Mouse (Mus musculus): ENCODE data around the gene Tgfa. TPM values are rescaled to one million over a fixed set of nuclear protein-coding genes. Genes with fewer than 3 reads are reported as not detected.

The Tgfa gene
- polyA plus RNA-seq, 1 experiment: 16.1 TPM

DNA sequence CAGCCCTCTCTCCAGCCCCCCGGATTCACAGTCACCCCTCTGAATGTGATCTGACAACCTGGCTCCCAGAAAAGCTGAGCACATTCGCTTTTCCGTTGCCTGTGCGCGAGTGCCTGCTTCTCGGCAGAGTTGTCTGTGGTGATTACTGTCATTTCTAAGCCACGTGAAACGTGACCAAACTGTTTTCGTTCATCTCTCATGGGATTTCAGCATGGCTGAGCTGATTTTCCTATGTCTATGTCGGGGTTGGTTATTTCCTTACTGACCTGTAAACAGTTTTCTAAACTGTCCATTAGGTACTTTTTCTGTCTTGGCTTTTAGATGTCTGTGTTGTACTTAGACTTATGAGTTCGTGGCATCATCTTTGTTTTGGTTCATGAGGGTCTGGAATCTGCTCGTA is 12.0 kb downstream of the Tgfa start:
- Histone ChIP-seq H3K4me3 (replicated peaks; ENCODE audit: insufficient read depth, low read depth, low read length) (no peak overlapping the region), H3K27me3 (ENCODE audit: control insufficient read depth, insufficient read depth, low read length) (no peaks in the 10 kb centered on the region), H3K27ac (ENCODE audit: insufficient read depth, low read length) (no peak overlapping the region), H3K4me1 (ENCODE audit: control insufficient read depth, insufficient read depth, low read length) (peaks cover 3% of the 10 kb centered on the region)
- no peak for DNase-seq
- TF ChIP-seq CTCF (IDR thresholded peaks at IDR 0.05; ENCODE audit: borderline replicate concordance, insufficient read depth, low read depth, low read length) (no peak), POLR2A (IDR thresholded peaks at IDR 0.05; ENCODE audit: borderline replicate concordance, insufficient read depth, low read length) (no peak)
- WGBS: 61% methylated on average over 12 of the region's 12 CpGs

DNA sequence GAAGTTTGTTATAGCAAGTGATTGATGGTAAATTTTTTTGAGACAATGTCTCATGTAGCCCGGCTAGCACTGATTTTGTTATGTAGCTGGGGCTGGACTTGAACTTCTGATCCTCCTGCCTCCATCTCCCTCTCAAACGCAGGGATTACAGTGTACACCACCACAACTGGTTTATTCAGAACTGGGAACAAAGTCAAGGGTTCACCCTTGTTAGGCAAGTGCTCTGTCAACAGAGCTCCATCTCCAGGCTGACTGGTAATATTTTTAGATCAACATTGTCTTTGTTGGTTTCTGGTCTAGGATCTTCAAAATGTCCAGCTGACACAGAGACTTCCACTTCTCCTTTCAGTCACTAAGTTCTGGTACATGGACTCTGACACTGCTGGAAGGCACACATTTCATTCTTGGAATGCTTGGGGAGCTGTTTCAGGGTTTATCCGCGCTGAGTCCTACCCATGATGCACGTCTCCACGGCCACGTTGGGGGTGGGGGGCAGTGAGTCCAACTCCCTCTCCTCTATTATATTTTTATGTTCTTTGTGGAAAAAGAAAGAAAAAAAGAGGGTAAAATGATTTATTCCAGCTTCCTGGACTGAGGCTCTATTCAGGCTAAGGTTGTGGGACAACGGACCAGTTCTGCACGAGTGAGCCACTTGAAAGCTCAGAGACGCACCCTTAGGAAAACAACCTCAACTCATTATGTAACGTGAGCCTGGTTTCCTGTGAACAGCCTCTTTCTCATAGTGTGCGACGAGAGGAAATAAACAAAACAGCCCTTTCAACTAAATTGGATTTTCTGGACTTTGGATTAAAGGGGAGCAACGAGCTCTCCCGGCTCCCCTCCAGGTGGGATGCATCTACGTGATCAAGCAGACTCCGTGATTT is 14.4 kb downstream of the Tgfa start:
- Histone ChIP-seq H3K27ac (ENCODE audit: insufficient read depth, low read length) (no peak overlapping the region), H3K4me1 (ENCODE audit: control insufficient read depth, insufficient read depth, low read length) (peaks cover 3% of the 10 kb centered on the region), H3K4me3 (replicated peaks; ENCODE audit: insufficient read depth, low read depth, low read length) (peak overlapping the region; percentile 11), H3K27me3 (ENCODE audit: control insufficient read depth, insufficient read depth, low read length) (no peaks in the 10 kb centered on the region)
- 44% methylated on average over 17 of the region's 17 CpGs for WGBS
- TF ChIP-seq CTCF (IDR thresholded peaks at IDR 0.05; ENCODE audit: borderline replicate concordance, insufficient read depth, low read depth, low read length) (no peak), POLR2A (IDR thresholded peaks at IDR 0.05; ENCODE audit: borderline replicate concordance, insufficient read depth, low read length) (no peak)
- no peak for DNase-seq

DNA sequence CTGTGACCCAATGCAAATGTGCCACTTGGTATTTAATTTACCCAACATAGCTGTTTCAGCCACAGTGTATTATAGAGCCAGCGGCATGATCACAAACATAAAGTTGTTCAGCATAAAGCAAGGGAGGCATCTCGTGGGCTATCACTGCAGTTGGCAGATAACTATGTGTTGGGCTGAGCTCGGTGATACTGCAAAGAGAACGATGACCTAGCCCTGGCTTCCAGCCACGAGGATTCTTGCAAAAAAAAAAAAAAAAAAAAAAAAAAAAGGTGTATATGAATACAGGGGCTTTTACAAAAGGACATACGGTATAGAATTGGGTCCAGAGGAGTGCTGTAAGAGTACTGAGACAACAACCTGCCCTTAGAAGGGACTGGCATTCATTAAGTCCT is 15.0 kb downstream of the Tgfa start:
- Histone ChIP-seq H3K27ac (ENCODE audit: insufficient read depth, low read length) (no peak overlapping the region), H3K4me3 (replicated peaks; ENCODE audit: insufficient read depth, low read depth, low read length) (peak overlapping the region; percentile 11), H3K27me3 (ENCODE audit: control insufficient read depth, insufficient read depth, low read length) (no peaks in the 10 kb centered on the region), H3K4me1 (ENCODE audit: control insufficient read depth, insufficient read depth, low read length) (peaks cover 3% of the 10 kb centered on the region)
- no peak for DNase-seq
- 35% methylated on average over 6 of the region's 6 CpGs for WGBS
- TF ChIP-seq CTCF (IDR thresholded peaks at IDR 0.05; ENCODE audit: borderline replicate concordance, insufficient read depth, low read depth, low read length) (no peak), POLR2A (IDR thresholded peaks at IDR 0.05; ENCODE audit: borderline replicate concordance, insufficient read depth, low read length) (no peak)

DNA sequence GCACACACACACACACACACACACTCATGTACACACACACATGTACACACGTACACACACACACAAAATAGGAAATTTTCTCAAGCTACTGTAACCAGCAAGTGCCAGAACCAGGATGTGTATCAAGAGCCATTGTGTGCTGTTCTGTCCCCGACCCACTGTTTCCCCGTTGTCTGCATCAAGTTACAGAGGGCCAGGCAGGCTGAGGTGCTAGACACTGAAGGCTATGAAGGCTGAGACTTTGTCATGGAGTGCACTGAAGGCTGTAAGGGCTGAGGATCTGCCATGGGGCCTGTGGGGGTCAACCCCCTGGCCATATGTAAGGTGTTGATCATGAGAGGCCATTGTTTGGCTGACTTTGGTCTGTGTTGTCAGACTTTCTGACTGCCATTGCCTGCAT is 15.6 kb downstream of the Tgfa start:
- WGBS: 86% methylated on average over 3 of the region's 3 CpGs
- no peak overlapping the region for H3K27ac ChIP-seq (ENCODE audit: insufficient read depth, low read length)
- DNase-seq: no peak
- TF ChIP-seq CTCF (IDR thresholded peaks at IDR 0.05; ENCODE audit: borderline replicate concordance, insufficient read depth, low read depth, low read length): no peak
- TF ChIP-seq POLR2A (IDR thresholded peaks at IDR 0.05; ENCODE audit: borderline replicate concordance, insufficient read depth, low read length): no peak
- H3K27me3 ChIP-seq (ENCODE audit: control insufficient read depth, insufficient read depth, low read length): no peaks in the 10 kb centered on the region
- H3K4me3 ChIP-seq (replicated peaks; ENCODE audit: insufficient read depth, low read depth, low read length): no peak overlapping the region
- H3K4me1 ChIP-seq (ENCODE audit: control insufficient read depth, insufficient read depth, low read length): peaks cover 3% of the 10 kb centered on the region

DNA sequence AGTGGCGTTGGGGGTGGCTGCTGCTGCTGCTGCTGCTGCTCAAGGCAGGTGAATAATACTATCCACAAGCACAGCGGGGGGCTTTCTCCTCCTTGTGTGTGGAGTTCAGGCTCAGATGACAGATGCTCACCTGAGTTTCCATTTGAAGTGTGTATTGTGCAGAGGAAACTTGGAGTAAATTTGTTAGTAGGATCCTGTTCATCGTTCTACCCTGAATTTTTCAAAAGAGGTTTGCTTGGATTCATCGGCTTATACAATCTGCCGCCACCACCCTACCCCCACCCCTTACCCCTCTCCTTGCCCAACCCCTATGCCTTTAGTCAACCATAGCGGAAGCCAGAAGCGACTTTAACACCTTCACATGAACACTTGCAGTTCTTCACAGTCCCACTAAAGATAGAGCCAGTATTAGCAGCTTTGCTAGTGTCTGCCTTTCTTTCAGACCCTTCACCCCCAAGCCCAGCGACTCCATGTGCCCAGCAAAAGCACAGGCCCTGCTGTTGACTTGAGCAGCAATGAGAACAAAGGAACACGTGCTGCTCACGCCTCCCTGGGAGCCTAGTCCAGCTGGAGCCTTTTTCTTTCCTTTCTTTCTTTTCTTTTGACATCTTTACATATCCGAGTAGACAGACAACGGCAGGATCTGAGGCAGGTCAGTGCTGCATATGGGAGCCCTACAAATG is 16.2 kb downstream of the Tgfa start:
- WGBS: 64% methylated on average over 12 of the region's 12 CpGs
- no peak overlapping the region for H3K27ac ChIP-seq (ENCODE audit: insufficient read depth, low read length)
- peaks cover 2% of the 10 kb centered on the region for H3K4me1 ChIP-seq (ENCODE audit: control insufficient read depth, insufficient read depth, low read length)
- DNase-seq: no peak
- no peak for TF ChIP-seq POLR2A (IDR thresholded peaks at IDR 0.05; ENCODE audit: borderline replicate concordance, insufficient read depth, low read length)
- no peak for TF ChIP-seq CTCF (IDR thresholded peaks at IDR 0.05; ENCODE audit: borderline replicate concordance, insufficient read depth, low read depth, low read length)
- no peaks in the 10 kb centered on the region for H3K27me3 ChIP-seq (ENCODE audit: control insufficient read depth, insufficient read depth, low read length)
- H3K4me3 ChIP-seq (replicated peaks; ENCODE audit: insufficient read depth, low read depth, low read length): no peak overlapping the region

DNA sequence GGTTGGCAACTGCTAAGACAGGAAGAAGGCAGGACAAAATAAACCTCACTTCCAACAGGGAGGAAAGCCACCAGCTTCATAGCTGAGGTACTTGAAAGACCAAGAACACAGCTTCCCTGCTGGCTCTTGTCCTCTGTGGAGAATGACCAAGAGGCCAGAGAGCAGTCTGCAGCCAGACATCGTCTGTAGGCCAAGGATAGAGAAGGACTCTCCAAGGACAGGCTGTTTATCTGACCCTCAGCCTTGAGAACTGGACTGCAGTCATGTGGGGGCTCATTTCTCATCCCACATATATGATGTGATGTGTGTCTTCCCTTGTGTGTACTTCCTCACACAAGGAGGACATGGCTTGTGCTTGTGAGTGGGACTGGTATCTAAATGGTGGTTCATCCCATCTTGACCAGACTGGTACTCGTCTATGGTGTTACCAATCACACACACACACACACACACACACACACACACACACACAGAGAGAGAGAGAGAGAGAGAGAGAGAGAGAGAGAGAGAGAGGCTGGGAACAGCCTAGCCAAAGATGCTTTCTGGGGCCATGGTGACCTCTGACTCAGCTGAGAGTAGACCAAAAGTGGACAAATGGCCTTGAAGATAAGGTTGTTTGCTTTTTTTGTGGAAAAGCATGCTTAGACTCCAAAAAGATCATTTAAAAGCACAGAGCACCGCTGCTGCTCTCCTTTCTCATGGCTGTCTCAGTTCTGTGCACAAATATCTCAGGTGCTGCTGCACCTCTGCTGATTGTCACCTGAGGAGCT is 18.0 kb downstream of the Tgfa start:
- Histone ChIP-seq H3K4me1 (ENCODE audit: control insufficient read depth, insufficient read depth, low read length) (no peaks in the 10 kb centered on the region), H3K27ac (ENCODE audit: insufficient read depth, low read length) (no peak overlapping the region; the same call in 1 of the 2 replicates), H3K27me3 (ENCODE audit: control insufficient read depth, insufficient read depth, low read length) (no peaks in the 10 kb centered on the region), H3K4me3 (replicated peaks; ENCODE audit: insufficient read depth, low read depth, low read length) (no peak overlapping the region)
- WGBS: 82% methylated on average over 3 of the region's 3 CpGs
- TF ChIP-seq POLR2A (IDR thresholded peaks at IDR 0.05; ENCODE audit: borderline replicate concordance, insufficient read depth, low read length) (no peak), CTCF (IDR thresholded peaks at IDR 0.05; ENCODE audit: borderline replicate concordance, insufficient read depth, low read depth, low read length) (no peak)
- no peak for DNase-seq

DNA sequence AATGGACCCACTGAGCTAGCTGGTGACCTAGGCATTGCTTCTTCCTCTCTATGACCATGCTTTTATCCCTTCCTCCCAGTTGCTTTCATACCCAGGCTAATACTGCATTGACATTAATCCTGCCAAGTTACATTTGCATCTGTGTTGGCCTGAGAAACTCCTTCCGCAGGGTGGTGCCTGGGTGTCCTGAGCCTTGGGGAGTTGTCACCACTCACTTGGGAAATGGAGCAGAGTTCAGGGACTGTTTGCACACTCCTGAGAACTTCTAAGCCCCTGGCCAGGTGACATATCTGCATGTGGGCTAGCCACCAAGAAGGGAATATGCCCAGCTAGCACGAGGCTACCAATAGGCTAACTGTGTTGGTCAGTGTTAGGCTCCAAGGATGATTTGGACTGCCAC is 23.0 kb downstream of the Tgfa start:
- no peak for DNase-seq
- Histone ChIP-seq H3K27me3 (ENCODE audit: control insufficient read depth, insufficient read depth, low read length) (no peaks in the 10 kb centered on the region), H3K4me3 (replicated peaks; ENCODE audit: insufficient read depth, low read depth, low read length) (no peak overlapping the region), H3K27ac (ENCODE audit: insufficient read depth, low read length) (no peak overlapping the region), H3K4me1 (ENCODE audit: control insufficient read depth, insufficient read depth, low read length) (peaks cover 19% of the 10 kb centered on the region)
- 82% methylated on average over 2 of the region's 2 CpGs for WGBS
- TF ChIP-seq CTCF (IDR thresholded peaks at IDR 0.05; ENCODE audit: borderline replicate concordance, insufficient read depth, low read depth, low read length) (no peak), POLR2A (IDR thresholded peaks at IDR 0.05; ENCODE audit: borderline replicate concordance, insufficient read depth, low read length) (no peak)

Data from cerebellum, adult 2 months (tissue).